Mouse (Mus musculus) heart, embryonic 15.5 days (tissue): ENCODE results near the gene Cst13. TPM values are rescaled to one million over a fixed set of nuclear protein-coding genes. Genes with fewer than 3 reads are reported as not detected.
"Not testable (repeated sequence)": the region's sequence is repeated elsewhere in the genome, so short reads cannot be mapped to it uniquely, and the experiment has no call there.

Experiments
- ATAC-seq: fragments of 200-750 bp; cut with Nextera tagmentation; replicated peaks from 2 replicates; pipeline ENCODE4 v1.8.0; 2017; ENCODE audit warnings: low read depth, moderate TSS enrichment; ENCODE audit not compliant: insufficient number of reproducible peaks, insufficient read depth, low FRiP score
- H3K27ac ChIP-seq: fragments of 300-500 bp; sonication (generic); 2 replicates; pipeline ENCODE4 v1.5.1; 2015; ENCODE audit warnings: mild to moderate bottlenecking, inconsistent platforms
- H3K27me3 ChIP-seq: fragments of 300-500 bp; sonication (generic); 2 replicates; pipeline ENCODE4 v1.6.1; 2015; ENCODE audit warnings: inconsistent platforms
- H3K36me3 ChIP-seq: fragments of 300-500 bp; sonication (generic); 2 replicates; pipeline ENCODE4 v1.6.1; 2015; ENCODE audit warnings: mild to moderate bottlenecking, inconsistent platforms
- H3K4me1 ChIP-seq: fragments of 300-500 bp; sonication (generic); replicated peaks from 2 replicates; pipeline ENCODE4 v1.6.1; 2015; ENCODE audit warnings: inconsistent platforms
- H3K4me2 ChIP-seq: fragments of 300-500 bp; sonication (generic); 2 replicates; pipeline ENCODE4 v1.6.1; 2015; ENCODE audit warnings: inconsistent platforms, mild to moderate bottlenecking, moderate library complexity
- H3K4me3 ChIP-seq: fragments of 300-500 bp; sonication (generic); 2 replicates; pipeline ENCODE4 v1.5.1; 2015; ENCODE audit warnings: mild to moderate bottlenecking, inconsistent platforms
- H3K9ac ChIP-seq: fragments of 300-500 bp; sonication (generic); 2 replicates; pipeline ENCODE4 v1.6.1; 2015; ENCODE audit warnings: mild to moderate bottlenecking, inconsistent platforms
- H3K9me3 ChIP-seq: fragments of 300-500 bp; sonication (generic); replicated peaks from 2 replicates; pipeline ENCODE4 v1.6.1; 2016; ENCODE audit warnings: inconsistent platforms
- WGBS: fragments of 180-500 bp; shearing (Covaris S2); methylation state at CpG from one replicate; pipeline ENCODE4 v1.1.7; 2015; ENCODE audit warnings: mixed read lengths; 5-methylcytosine and 5-hydroxymethylcytosine counted together
- polyA plus RNA-seq: library from polyadenylated mRNA; unstranded; fragments of >200 nt; fragmentation: Nextera tagmentation; extraction: Ambion mirVana; gene quantifications from 2 replicates; pipeline ENCODE4 v1.2.1, GENCODE M21; 2015

The Cst13 gene
- polyA plus RNA-seq = not detected in 2 replicates

GRCm38 (mm10) chr2:148819909-148820308 is at the start of gene Cst13:
TSS of gene Cst13 (plus strand) at chr2:148820081.
- H3K4me2 ChIP-seq = no peak within 1 kb of the TSS
- H3K4me1 ChIP-seq = no peaks in the 10 kb centered on the region
- ATAC-seq = no peak
- H3K27ac ChIP-seq = no peak within 1 kb of the TSS
- no peak within 1 kb of the TSS for H3K9ac ChIP-seq
- no peaks in the 10 kb centered on the region for H3K9me3 ChIP-seq
- H3K27me3 ChIP-seq = no peaks in the 10 kb centered on the region
- no peak within 1 kb of the TSS for H3K4me3 ChIP-seq
- no peaks in the 10 kb centered on the region for H3K36me3 ChIP-seq

GRCm38 (mm10) chr2:148771397-148771796 is 48.5 kb upstream of the Cst13 start, which contains the start of gene Cst11:
TSS of gene Cst11 (minus strand) at chr2:148771497.
- ATAC-seq, H3K9ac ChIP-seq, H3K4me1 ChIP-seq, H3K36me3 ChIP-seq, H3K4me3 ChIP-seq, H3K27ac ChIP-seq, H3K9me3 ChIP-seq, H3K27me3 ChIP-seq, H3K4me2 ChIP-seq: not testable (repeated sequence)
- 71% methylated on average over 4 of the region's 4 CpGs for WGBS

GRCm38 (mm10) chr2:148781709-148782108 is 38.2 kb upstream of the Cst13 start, which contains the start of gene 8030411F24Rik:
TSS of gene 8030411F24Rik (plus strand) at chr2:148782009.
- Histone ChIP-seq H3K36me3 (no peaks in the 10 kb centered on the region), H3K4me3 (no peak within 1 kb of the TSS), H3K9ac (no peak within 1 kb of the TSS), H3K27ac (no peak within 1 kb of the TSS), H3K27me3 (no peaks in the 10 kb centered on the region), H3K9me3 (no peaks in the 10 kb centered on the region), H3K4me2 (no peak within 1 kb of the TSS), H3K4me1 (no peaks in the 10 kb centered on the region)
- ATAC-seq = no peak
- 0% methylated on average over 1 of the region's 1 CpGs for WGBS

- Histone ChIP-seq H3K4me3 (no peak within 1 kb of the TSS), H3K4me2 (no peak within 1 kb of the TSS), H3K9me3 (no peaks in the 10 kb centered on the region), H3K27me3 (no peaks in the 10 kb centered on the region), H3K9ac (no peak within 1 kb of the TSS), H3K4me1 (no peaks in the 10 kb centered on the region), H3K27ac (no peak within 1 kb of the TSS), H3K36me3 (no peaks in the 10 kb centered on the region)
- WGBS = 81% methylated on average over 6 of the region's 6 CpGs
- ATAC-seq = no peak
Observed at GRCm38 (mm10) chr2:148789142-148789541, 30.7 kb upstream of the Cst13 start, which contains the start of gene Cst12. TSS of gene Cst12 (plus strand) at chr2:148789361.

- Histone ChIP-seq H3K27me3 (no peaks in the 10 kb centered on the region), H3K4me2 (no peak within 1 kb of the TSS), H3K9ac (no peak within 1 kb of the TSS), H3K4me3 (no peak within 1 kb of the TSS), H3K36me3 (no peaks in the 10 kb centered on the region), H3K4me1 (peaks cover 4% of the 10 kb centered on the region; the same call in 1 of the 2 replicates), H3K27ac (no peak within 1 kb of the TSS), H3K9me3 (no peaks in the 10 kb centered on the region)
- 79% methylated on average over 1 of the region's 1 CpGs for WGBS
- no peak for ATAC-seq
Observed at GRCm38 (mm10) chr2:148798485-148798884, 21.4 kb upstream of the Cst13 start, which contains the start of gene Cst8. TSS of gene Cst8 (plus strand) at chr2:148798785.

GRCm38 (mm10) chr2:148801491-148801921 is 18.4 kb upstream of the Cst13 start:
- Histone ChIP-seq H3K4me2 (no peak overlapping the region), H3K4me3 (no peak overlapping the region), H3K4me1 (peaks cover 4% of the 10 kb centered on the region; the same call in 1 of the 2 replicates), H3K27ac (peak overlapping the region; percentile 36), H3K27me3 (no peaks in the 10 kb centered on the region), H3K9ac (no peak overlapping the region), H3K9me3 (no peaks in the 10 kb centered on the region), H3K36me3 (no peaks in the 10 kb centered on the region)
- WGBS = 35% methylated on average over 3 of the region's 3 CpGs
- ATAC-seq = no peak

GRCm38 (mm10) chr2:148806696-148807095 is 13.2 kb upstream of the Cst13 start:
- H3K4me1 ChIP-seq = peaks cover 1% of the 10 kb centered on the region; the same call in 1 of the 2 replicates
- 73% methylated on average over 6 of the region's 6 CpGs for WGBS

GRCm38 (mm10) chr2:148825986-148826385 is 6.1 kb downstream of the Cst13 start:
- no peak overlapping the region for H3K9ac ChIP-seq
- no peaks in the 10 kb centered on the region for H3K4me1 ChIP-seq
- no peaks in the 10 kb centered on the region for H3K27me3 ChIP-seq
- H3K4me2 ChIP-seq = no peak overlapping the region
- H3K9me3 ChIP-seq = no peaks in the 10 kb centered on the region
- H3K36me3 ChIP-seq = no peaks in the 10 kb centered on the region
- 46% methylated on average over 1 of the region's 1 CpGs for WGBS
- ATAC-seq = no peak
- no peak overlapping the region for H3K4me3 ChIP-seq
- H3K27ac ChIP-seq = no peak overlapping the region

More at GRCm38 (mm10) chr2:148806696-148807095, 13.2 kb upstream of the Cst13 start:
- H3K27ac ChIP-seq = no peak overlapping the region
- no peak overlapping the region for H3K9ac ChIP-seq
- ATAC-seq = no peak
- no peaks in the 10 kb centered on the region for H3K36me3 ChIP-seq
- no peak overlapping the region for H3K4me2 ChIP-seq
- no peaks in the 10 kb centered on the region for H3K27me3 ChIP-seq
- H3K9me3 ChIP-seq = no peaks in the 10 kb centered on the region
- no peak overlapping the region for H3K4me3 ChIP-seq

- Histone ChIP-seq H3K4me2 (no peak within 1 kb of the TSS), H3K4me3 (no peak within 1 kb of the TSS), H3K9ac (no peak within 1 kb of the TSS), H3K4me1 (no peaks in the 10 kb centered on the region), H3K27me3 (no peaks in the 10 kb centered on the region), H3K36me3 (no peaks in the 10 kb centered on the region), H3K27ac (no peak within 1 kb of the TSS), H3K9me3 (no peaks in the 10 kb centered on the region)
- ATAC-seq = no peak
- WGBS = 57% methylated on average over 4 of the region's 4 CpGs
Observed at GRCm38 (mm10) chr2:148834912-148835311, 15.0 kb downstream of the Cst13 start, which contains the start of gene Cst9. TSS of gene Cst9 (plus strand) at chr2:148835147.

- no peaks in the 10 kb centered on the region for H3K9me3 ChIP-seq
- 73% methylated on average over 5 of the region's 5 CpGs for WGBS
- no peaks in the 10 kb centered on the region for H3K4me1 ChIP-seq
- no peaks in the 10 kb centered on the region for H3K36me3 ChIP-seq
- H3K4me2 ChIP-seq = no peak overlapping the region
- no peak overlapping the region for H3K9ac ChIP-seq
- H3K27me3 ChIP-seq = no peaks in the 10 kb centered on the region
- H3K27ac ChIP-seq = no peak overlapping the region
- no peak for ATAC-seq
- no peak overlapping the region for H3K4me3 ChIP-seq
Observed at GRCm38 (mm10) chr2:148838075-148838777, 18.3 kb downstream of the Cst13 start.

GRCm38 (mm10) chr2:148839224-148839623 is 19.3 kb downstream of the Cst13 start:
- 31% methylated on average over 2 of the region's 2 CpGs for WGBS
- no peak overlapping the region for H3K9ac ChIP-seq
- H3K36me3 ChIP-seq = no peaks in the 10 kb centered on the region
- H3K9me3 ChIP-seq = no peaks in the 10 kb centered on the region
- H3K27me3 ChIP-seq = no peaks in the 10 kb centered on the region
- no peak overlapping the region for H3K27ac ChIP-seq
- H3K4me1 ChIP-seq = no peaks in the 10 kb centered on the region
- no peak for ATAC-seq
- no peak overlapping the region for H3K4me3 ChIP-seq
- no peak overlapping the region for H3K4me2 ChIP-seq
